Mouse (Mus musculus) lung, postnatal 0 days (tissue): ENCODE results near the gene Hspa1b. TPM values are rescaled to one million over a fixed set of nuclear protein-coding genes. Genes with fewer than 3 reads are reported as not detected.

Experiments used
- ATAC-seq: fragments of 200-750 bp; cut with Nextera tagmentation; 2 replicates; pipeline ENCODE4 v1.8.0; 2017; ENCODE audit warnings: moderate library complexity
- DNase-seq: peaks from one replicate; pipeline ENCODE4 v3.0.0-alpha.2; 2016; ENCODE audit warnings: low spot score
- H3K27ac ChIP-seq: fragments of 300-500 bp; sonication (generic); 2 replicates; pipeline ENCODE4 v1.5.1; 2014; ENCODE audit warnings: antibody characterized with exemption, mild to moderate bottlenecking, low read length, mixed read lengths
- H3K27me3 ChIP-seq: fragments of 300-500 bp; sonication (generic); replicated peaks from 2 replicates; pipeline ENCODE4 v1.6.1; 2014; ENCODE audit warnings: low read length, mixed read lengths; ENCODE audit not compliant: insufficient read depth
- H3K36me3 ChIP-seq: fragments of 300-500 bp; sonication (generic); 2 replicates; pipeline ENCODE4 v1.6.1; 2014; ENCODE audit warnings: low read length, mixed read lengths; ENCODE audit not compliant: insufficient read depth
- H3K4me1 ChIP-seq: fragments of 300-500 bp; sonication (generic); 2 replicates; pipeline ENCODE4 v1.6.1; 2014; ENCODE audit warnings: antibody characterized with exemption, low read depth, low read length, mixed read lengths; ENCODE audit not compliant: insufficient read depth
- H3K4me2 ChIP-seq: fragments of 300-500 bp; sonication (generic); replicated peaks from 2 replicates; pipeline ENCODE4 v1.6.1; 2014; ENCODE audit warnings: low read depth, mild to moderate bottlenecking, low read length, moderate library complexity, mixed read lengths
- H3K4me3 ChIP-seq: fragments of 300-500 bp; sonication (generic); 2 replicates; pipeline ENCODE4 v1.5.1; 2014; ENCODE audit warnings: low read depth, low read length
- H3K9ac ChIP-seq: fragments of 300-500 bp; sonication (generic); replicated peaks from 2 replicates; pipeline ENCODE4 v1.6.1; 2014; ENCODE audit warnings: low read depth, mild to moderate bottlenecking
- H3K9me3 ChIP-seq: fragments of 300-500 bp; sonication (generic); 2 replicates; pipeline ENCODE4 v1.6.1; 2016; ENCODE audit warnings: low read length, mixed read lengths
- CTCF ChIP-seq: IDR thresholded peaks from 2 replicates; pipeline ENCODE4 v1.5.1; 2016; ENCODE audit warnings: antibody characterized with exemption, mild to moderate bottlenecking
- EP300 ChIP-seq: IDR thresholded peaks from 2 replicates; pipeline ENCODE4 v1.6.1; 2016; ENCODE audit warnings: antibody characterized with exemption, mild to moderate bottlenecking, control low read depth
- whole genome bisulfite sequencing: fragments of 180-500 bp; shearing (Covaris S2); extraction: QIAGEN DNeasy Blood & Tissue Kit; methylation state at CpG from one replicate; pipeline ENCODE4 v1.1.7; 2014; 5-methylcytosine and 5-hydroxymethylcytosine counted together
- polyA plus RNA-seq: library from polyadenylated mRNA; unstranded; fragments of >200 nt; fragmentation: Nextera tagmentation; extraction: Ambion mirVana; gene quantifications from 2 replicates; pipeline ENCODE4 v1.2.1, GENCODE M21; 2015

The Hspa1b gene
- polyA plus RNA-seq, 1 experiment from 2014 or later, result 0.50 TPM

GRCm38 (mm10) chr17:34982328-34982727 lies 23.3 kb upstream of the Hspa1b start:
- DNase-seq (peak; percentile 31), ATAC-seq (no peak)
- peak overlapping the region; percentile 58 for H3K4me3 ChIP-seq
- under 1% methylated on average over 15 of the region's 15 CpGs for WGBS
- peak overlapping the region; percentile 86 for H3K4me2 ChIP-seq
- no peaks in the 10 kb centered on the region for H3K27me3 ChIP-seq
- peaks cover 7% of the 10 kb centered on the region for H3K4me1 ChIP-seq
- peak overlapping the region; percentile 56 for H3K9ac ChIP-seq
- H3K36me3 ChIP-seq, result peaks cover 9% of the 10 kb centered on the region; the same call in 1 of the 2 replicates
- H3K9me3 ChIP-seq, result no peaks in the 10 kb centered on the region
- no peak for TF ChIP-seq CTCF
- TF ChIP-seq EP300, result no peak
- H3K27ac ChIP-seq, result peak overlapping the region; percentile 92

- Histone ChIP-seq H3K36me3 (peaks cover 9% of the 10 kb centered on the region; the same call in 1 of the 2 replicates), H3K9ac (peak within 1 kb of the TSS; percentile 56), H3K27ac (peak within 1 kb of the TSS; percentile 92), H3K4me1 (peaks cover 7% of the 10 kb centered on the region), H3K4me3 (peak within 1 kb of the TSS; percentile 58), H3K4me2 (peak within 1 kb of the TSS; percentile 86), H3K27me3 (no peaks in the 10 kb centered on the region), H3K9me3 (no peaks in the 10 kb centered on the region)
- WGBS, result under 1% methylated on average over 57 of the region's 58 CpGs
- DNase-seq, result peak; percentile 98
- ATAC-seq, result peak; percentile 96
- TF ChIP-seq EP300 (no peak), CTCF (peak; percentile 29)
Observed at GRCm38 (mm10) chr17:34981690-34982180, 22.7 kb upstream of the Hspa1b start, which contains the start of gene Lsm2. Gene Lsm2 (plus strand): TSS chr17:34981862.

- peak; percentile 79 for TF ChIP-seq CTCF
- no peak for TF ChIP-seq EP300
- Histone ChIP-seq H3K9ac (no peak overlapping the region), H3K27ac (peak overlapping the region; percentile 92; the same call in 1 of the 2 replicates), H3K9me3 (no peaks in the 10 kb centered on the region), H3K4me1 (peaks cover 7% of the 10 kb centered on the region), H3K36me3 (0 out of 2 replicates have a peak, but pooled peaks cover 1% of the 10 kb centered on the region), H3K27me3 (no peaks in the 10 kb centered on the region), H3K4me2 (peak overlapping the region; percentile 86), H3K4me3 (peak overlapping the region; percentile 58; the same call in 1 of the 2 replicates)
- 5% methylated on average over 2 of the region's 2 CpGs for WGBS
- DNase-seq (peak; percentile 92), ATAC-seq (no peak)
Observed at GRCm38 (mm10) chr17:34980655-34981054, 21.6 kb upstream of the Hspa1b start.

- H3K9ac ChIP-seq, result no peak overlapping the region
- H3K27ac ChIP-seq, result no peak overlapping the region
- H3K27me3 ChIP-seq, result no peaks in the 10 kb centered on the region
- no peak for TF ChIP-seq CTCF
- no peak for TF ChIP-seq EP300
- WGBS, result 84% methylated on average over 4 of the region's 4 CpGs
- DNase-seq (no peak), ATAC-seq (no peak)
- no peaks in the 10 kb centered on the region for H3K9me3 ChIP-seq
- peaks cover 7% of the 10 kb centered on the region for H3K4me1 ChIP-seq
- H3K4me3 ChIP-seq, result no peak overlapping the region
- H3K36me3 ChIP-seq, result no peaks in the 10 kb centered on the region
- no peak overlapping the region for H3K4me2 ChIP-seq
Observed at GRCm38 (mm10) chr17:34979631-34980030, 20.6 kb upstream of the Hspa1b start.

GRCm38 (mm10) chr17:34978239-34978638 lies 19.2 kb upstream of the Hspa1b start:
- H3K4me1 ChIP-seq, result peaks cover 7% of the 10 kb centered on the region
- WGBS, result 87% methylated on average over 27 of the region's 27 CpGs
- H3K27me3 ChIP-seq, result no peaks in the 10 kb centered on the region
- no peaks in the 10 kb centered on the region for H3K9me3 ChIP-seq
- H3K27ac ChIP-seq, result no peak overlapping the region
- ATAC-seq (no peak), DNase-seq (no peak)
- TF ChIP-seq EP300 (no peak), CTCF (no peak)
- H3K4me3 ChIP-seq, result no peak overlapping the region
- no peak overlapping the region for H3K9ac ChIP-seq
- H3K4me2 ChIP-seq, result no peak overlapping the region
- H3K36me3 ChIP-seq, result no peaks in the 10 kb centered on the region

- Histone ChIP-seq H3K4me1 (peaks cover 3% of the 10 kb centered on the region; the same call in 1 of the 2 replicates), H3K27ac (no peak overlapping the region), H3K4me3 (no peak overlapping the region), H3K9me3 (no peaks in the 10 kb centered on the region), H3K27me3 (no peaks in the 10 kb centered on the region), H3K4me2 (no peak overlapping the region), H3K36me3 (no peaks in the 10 kb centered on the region), H3K9ac (no peak overlapping the region)
- 91% methylated on average over 20 of the region's 20 CpGs for WGBS
- DNase-seq (no peak), ATAC-seq (no peak)
- no peak for TF ChIP-seq EP300
- no peak for TF ChIP-seq CTCF
Observed at GRCm38 (mm10) chr17:34977000-34977399, 18.0 kb upstream of the Hspa1b start.
